Mouse (Mus musculus) E14TG2a.4 (cell line): Measurements from ENCODE around the gene Bbx.

Experiments
- CTCF ChIP-seq: conservative IDR thresholded peaks from 2 replicates; pipeline ENCODE4 v1.5.1; 2014; ENCODE audit warnings: low read length
- POU5F1 ChIP-seq: IDR thresholded peaks from 2 replicates; pipeline ENCODE4 v1.6.1; 2014; ENCODE audit warnings: low read length, borderline replicate concordance

- no peak for TF ChIP-seq CTCF
- TF ChIP-seq POU5F1, result no peak
These were observed 236.1 kb downstream of the Bbx start for GRCm38 (mm10) chr16:50196118-50196517.
